Mouse (Mus musculus): ENCODE measurements around the gene 9130230L23Rik. TPM values are rescaled to one million over a fixed set of nuclear protein-coding genes. Genes with fewer than 3 reads are reported as not detected.
A peak's percentile ranks its signal among the peaks of the same experiment; 100 is the strongest.

Gene 9130230L23Rik
- polyA plus RNA-seq, 1 experiment from 2014 or later = 0.56 TPM

DNA sequence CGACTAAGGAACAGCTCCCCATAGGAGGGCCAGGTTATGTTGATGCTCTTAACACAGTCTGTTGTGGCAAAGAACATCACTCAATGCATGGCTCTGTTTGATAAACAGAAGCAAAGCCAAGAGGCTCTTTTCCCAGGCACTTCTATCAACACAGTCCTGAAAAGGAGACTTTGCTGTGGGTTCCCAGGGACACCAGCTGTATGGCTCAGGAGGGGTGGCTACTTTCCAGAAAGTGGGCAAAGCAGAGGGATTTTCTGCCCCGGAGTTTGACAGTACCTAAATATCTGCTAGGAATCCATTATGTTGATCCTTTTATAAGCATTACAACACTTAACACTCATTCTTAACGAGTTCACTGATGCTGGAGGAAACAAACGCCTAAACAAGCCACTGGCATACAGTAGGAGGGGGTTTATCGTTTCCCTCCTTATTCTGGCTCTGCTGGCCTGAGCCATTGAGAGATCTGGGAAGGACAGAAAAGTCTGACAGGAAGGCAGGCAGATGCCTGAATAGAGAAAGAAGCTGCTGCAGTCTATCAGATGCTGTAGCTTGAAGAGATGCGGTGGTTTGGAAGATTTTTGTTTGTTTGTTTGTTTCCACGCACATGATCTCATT lies 32.5 kb upstream of the 9130230L23Rik start:
- H3K36me3 ChIP-seq (ENCODE audit: insufficient read depth, low read length) = no peaks in the 10 kb centered on the region; the same call in 1 of the 2 replicates
- 59% methylated on average over 7 of the region's 7 CpGs for WGBS
- no peaks in the 10 kb centered on the region for H3K27me3 ChIP-seq (ENCODE audit: insufficient read depth, low read length)
- H3K4me2 ChIP-seq (replicated peaks; ENCODE audit: low read depth, low read length) = no peak overlapping the region
- no peak overlapping the region for H3K4me3 ChIP-seq (ENCODE audit: low read length)
- H3K27ac ChIP-seq (ENCODE audit: low read length) = no peak overlapping the region; the same call in 1 of the 2 replicates
- peaks cover 32% of the 10 kb centered on the region for H3K4me1 ChIP-seq (ENCODE audit: insufficient read depth, low read length)
- H3K9ac ChIP-seq (replicated peaks; ENCODE audit: low read length) = peak overlapping the region; percentile 12; the same call in 1 of the 2 replicates
- H3K9me3 ChIP-seq (ENCODE audit: low read length) = no peaks in the 10 kb centered on the region
- ATAC-seq (ENCODE audit: low FRiP score, low TSS enrichment) = no peak

- H3K4me2 ChIP-seq (replicated peaks; ENCODE audit: low read depth, low read length) = no peak overlapping the region
- H3K36me3 ChIP-seq (ENCODE audit: insufficient read depth, low read length) = no peaks in the 10 kb centered on the region; the same call in 1 of the 2 replicates
- peak; percentile 68; the same call in 1 of the 2 replicates for ATAC-seq (ENCODE audit: low FRiP score, low TSS enrichment)
- no peaks in the 10 kb centered on the region for H3K27me3 ChIP-seq (ENCODE audit: insufficient read depth, low read length)
- no peaks in the 10 kb centered on the region for H3K9me3 ChIP-seq (ENCODE audit: low read length)
- no peak overlapping the region for H3K9ac ChIP-seq (replicated peaks; ENCODE audit: low read length)
- WGBS = 47% methylated on average over 14 of the region's 14 CpGs
- no peak overlapping the region for H3K4me3 ChIP-seq (ENCODE audit: low read length)
- H3K27ac ChIP-seq (ENCODE audit: low read length) = peak overlapping the region; percentile 43
- peaks cover 24% of the 10 kb centered on the region for H3K4me1 ChIP-seq (ENCODE audit: insufficient read depth, low read length)
Observed at GRCm38 (mm10) chr5:66034375-66035195, 30.5 kb upstream of the 9130230L23Rik start.

GRCm38 (mm10) chr5:66032826-66033225 lies 28.7 kb upstream of the 9130230L23Rik start:
- 85% methylated on average over 1 of the region's 1 CpGs for WGBS
- Histone ChIP-seq H3K9me3 (ENCODE audit: low read length) (no peaks in the 10 kb centered on the region), H3K36me3 (ENCODE audit: insufficient read depth, low read length) (peaks cover under 1% of the 10 kb centered on the region; the same call in 1 of the 2 replicates), H3K4me2 (replicated peaks; ENCODE audit: low read depth, low read length) (no peak overlapping the region), H3K27me3 (ENCODE audit: insufficient read depth, low read length) (no peaks in the 10 kb centered on the region), H3K9ac (replicated peaks; ENCODE audit: low read length) (no peak overlapping the region), H3K4me3 (ENCODE audit: low read length) (no peak overlapping the region), H3K4me1 (ENCODE audit: insufficient read depth, low read length) (peaks cover 24% of the 10 kb centered on the region), H3K27ac (ENCODE audit: low read length) (0 out of 2 replicates have a peak overlapping the region, but pooled peaks have one; percentile 5)
- ATAC-seq (ENCODE audit: low FRiP score, low TSS enrichment) = no peak

- no peak for ATAC-seq (ENCODE audit: low FRiP score, low TSS enrichment)
- Histone ChIP-seq H3K4me3 (ENCODE audit: low read length) (no peak overlapping the region), H3K9me3 (ENCODE audit: low read length) (peaks cover 4% of the 10 kb centered on the region), H3K36me3 (ENCODE audit: insufficient read depth, low read length) (peaks cover 12% of the 10 kb centered on the region), H3K27ac (ENCODE audit: low read length) (no peak overlapping the region), H3K4me2 (replicated peaks; ENCODE audit: low read depth, low read length) (no peak overlapping the region), H3K27me3 (ENCODE audit: insufficient read depth, low read length) (no peaks in the 10 kb centered on the region), H3K9ac (replicated peaks; ENCODE audit: low read length) (no peak overlapping the region), H3K4me1 (ENCODE audit: insufficient read depth, low read length) (peaks cover 24% of the 10 kb centered on the region)
- WGBS = 78% methylated on average over 5 of the region's 5 CpGs
Observed at GRCm38 (mm10) chr5:66031699-66032098, 27.6 kb upstream of the 9130230L23Rik start.

DNA sequence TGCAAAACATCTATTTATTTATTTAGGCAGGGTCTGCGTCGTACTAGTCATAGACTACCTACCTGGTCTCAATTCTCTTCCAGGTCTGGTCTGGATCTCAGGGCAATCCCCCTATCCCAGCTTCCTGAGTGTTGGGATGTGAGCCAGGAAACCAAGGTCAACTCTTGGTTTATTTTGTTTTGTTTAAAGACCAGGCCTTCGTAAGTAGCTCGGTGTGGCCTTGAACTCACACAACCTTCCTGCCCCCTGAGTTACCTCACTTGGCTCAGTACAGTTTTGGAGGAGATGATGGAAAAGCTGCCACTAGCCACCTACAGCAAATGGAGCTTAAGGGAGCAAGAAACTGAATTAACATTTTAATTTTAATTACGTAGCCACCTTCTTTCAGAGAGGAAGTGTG lies 24.1 kb upstream of the 9130230L23Rik start:
- Histone ChIP-seq H3K9ac (replicated peaks; ENCODE audit: low read length) (no peak overlapping the region), H3K4me2 (replicated peaks; ENCODE audit: low read depth, low read length) (no peak overlapping the region), H3K4me3 (ENCODE audit: low read length) (no peak overlapping the region), H3K27me3 (ENCODE audit: insufficient read depth, low read length) (no peaks in the 10 kb centered on the region), H3K4me1 (ENCODE audit: insufficient read depth, low read length) (no peaks in the 10 kb centered on the region), H3K36me3 (ENCODE audit: insufficient read depth, low read length) (peaks cover 40% of the 10 kb centered on the region), H3K27ac (ENCODE audit: low read length) (no peak overlapping the region), H3K9me3 (ENCODE audit: low read length) (peaks cover 17% of the 10 kb centered on the region)
- no peak for ATAC-seq (ENCODE audit: low FRiP score, low TSS enrichment)
- WGBS = 81% methylated on average over 5 of the region's 5 CpGs

DNA sequence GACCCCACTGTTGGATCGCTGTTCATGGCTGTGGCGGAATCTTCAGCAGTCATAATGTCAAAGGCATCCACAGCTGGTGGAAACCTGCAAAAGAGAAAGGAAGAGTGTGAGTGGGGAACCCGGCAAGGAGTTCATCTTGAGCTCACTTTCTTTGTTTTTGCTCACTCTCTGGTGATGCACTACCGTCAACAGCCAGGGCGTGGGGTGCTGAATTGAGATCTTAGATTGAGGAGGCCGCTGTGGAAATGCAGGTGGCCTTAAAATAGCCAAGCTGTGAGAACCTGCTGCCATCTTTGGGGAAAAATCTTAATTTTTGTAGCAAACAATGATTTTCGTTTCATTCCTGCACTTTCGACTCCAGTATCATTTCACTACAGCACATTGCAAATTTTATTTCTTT lies 23.1 kb upstream of the 9130230L23Rik start:
- Histone ChIP-seq H3K9me3 (ENCODE audit: low read length) (peaks cover 17% of the 10 kb centered on the region), H3K27ac (ENCODE audit: low read length) (no peak overlapping the region), H3K36me3 (ENCODE audit: insufficient read depth, low read length) (peaks cover 45% of the 10 kb centered on the region), H3K4me2 (replicated peaks; ENCODE audit: low read depth, low read length) (no peak overlapping the region), H3K27me3 (ENCODE audit: insufficient read depth, low read length) (no peaks in the 10 kb centered on the region), H3K9ac (replicated peaks; ENCODE audit: low read length) (no peak overlapping the region), H3K4me3 (ENCODE audit: low read length) (no peak overlapping the region), H3K4me1 (ENCODE audit: insufficient read depth, low read length) (no peaks in the 10 kb centered on the region)
- no peak for ATAC-seq (ENCODE audit: low FRiP score, low TSS enrichment)
- 94% methylated on average over 8 of the region's 8 CpGs for WGBS

DNA sequence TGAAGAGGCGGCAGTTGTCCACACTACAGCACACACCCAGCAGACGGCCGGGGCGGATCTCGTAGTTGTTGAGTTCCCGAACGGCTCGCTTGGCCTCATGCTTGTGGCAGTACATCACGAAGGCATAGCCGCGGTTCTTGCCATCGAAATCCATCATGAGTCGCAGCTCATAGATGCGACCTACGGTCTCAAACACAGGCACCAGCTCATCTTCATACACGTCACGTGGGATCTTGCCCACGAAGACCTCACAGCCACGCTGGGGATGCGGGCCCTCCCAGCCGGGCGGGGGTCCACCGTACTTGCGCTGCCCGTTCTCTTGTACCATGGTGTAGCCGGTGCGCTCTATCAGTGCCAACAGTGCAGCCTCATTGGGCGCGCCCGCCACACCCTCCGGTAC lies 22.7 kb upstream of the 9130230L23Rik start:
- Histone ChIP-seq H3K9me3 (ENCODE audit: low read length) (peaks cover 17% of the 10 kb centered on the region), H3K36me3 (ENCODE audit: insufficient read depth, low read length) (peaks cover 47% of the 10 kb centered on the region), H3K4me3 (ENCODE audit: low read length) (no peak overlapping the region), H3K4me2 (replicated peaks; ENCODE audit: low read depth, low read length) (no peak overlapping the region), H3K4me1 (ENCODE audit: insufficient read depth, low read length) (no peaks in the 10 kb centered on the region), H3K9ac (replicated peaks; ENCODE audit: low read length) (no peak overlapping the region), H3K27ac (ENCODE audit: low read length) (no peak overlapping the region), H3K27me3 (ENCODE audit: insufficient read depth, low read length) (no peaks in the 10 kb centered on the region)
- 98% methylated on average over 31 of the region's 31 CpGs for WGBS
- ATAC-seq (ENCODE audit: low FRiP score, low TSS enrichment) = no peak

DNA sequence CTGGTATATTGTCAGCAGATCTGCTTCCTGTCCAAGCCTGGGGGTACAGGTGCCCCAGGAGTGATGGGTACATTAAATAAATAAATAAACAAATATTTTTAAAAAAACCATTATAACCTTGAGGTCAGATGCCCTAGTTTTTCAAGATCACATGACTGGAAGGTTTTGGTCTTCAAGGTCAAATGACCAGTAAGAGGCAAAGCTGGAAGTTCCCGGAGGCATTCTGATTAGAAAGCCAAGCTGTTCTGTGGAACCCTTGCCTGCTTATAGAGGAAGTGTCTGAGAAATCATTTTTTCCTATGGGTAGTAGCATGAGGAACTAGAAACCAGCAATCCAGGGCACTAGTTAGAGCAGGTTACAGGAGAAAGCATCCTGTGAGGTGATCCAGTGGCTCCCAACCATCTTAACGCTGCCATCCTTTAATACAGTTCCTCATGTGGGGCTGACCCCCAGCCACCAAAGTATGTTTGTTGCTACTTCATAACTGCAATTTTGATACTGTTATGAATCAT lies 11.4 kb upstream of the 9130230L23Rik start:
- ATAC-seq (ENCODE audit: low FRiP score, low TSS enrichment) = no peak
- Histone ChIP-seq H3K4me3 (ENCODE audit: low read length) (no peak overlapping the region), H3K4me2 (replicated peaks; ENCODE audit: low read depth, low read length) (no peak overlapping the region), H3K27ac (ENCODE audit: low read length) (peak overlapping the region; percentile 92), H3K9ac (replicated peaks; ENCODE audit: low read length) (no peak overlapping the region), H3K9me3 (ENCODE audit: low read length) (peaks cover 4% of the 10 kb centered on the region; the same call in 1 of the 2 replicates), H3K4me1 (ENCODE audit: insufficient read depth, low read length) (peaks cover 5% of the 10 kb centered on the region; the same call in 1 of the 2 replicates), H3K36me3 (ENCODE audit: insufficient read depth, low read length) (peaks cover 7% of the 10 kb centered on the region; the same call in 1 of the 2 replicates), H3K27me3 (ENCODE audit: insufficient read depth, low read length) (no peaks in the 10 kb centered on the region)
- WGBS = 93% methylated on average over 2 of the region's 2 CpGs

GRCm38 (mm10) chr5:66014437-66014836 lies 10.4 kb upstream of the 9130230L23Rik start:
- H3K36me3 ChIP-seq (ENCODE audit: insufficient read depth, low read length) = 0 out of 2 replicates have a peak, but pooled peaks cover 4% of the 10 kb centered on the region
- no peak overlapping the region for H3K4me3 ChIP-seq (ENCODE audit: low read length)
- no peak overlapping the region for H3K9ac ChIP-seq (replicated peaks; ENCODE audit: low read length)
- WGBS = 54% methylated on average over 2 of the region's 2 CpGs
- H3K9me3 ChIP-seq (ENCODE audit: low read length) = no peaks in the 10 kb centered on the region
- H3K4me2 ChIP-seq (replicated peaks; ENCODE audit: low read depth, low read length) = no peak overlapping the region
- ATAC-seq (ENCODE audit: low FRiP score, low TSS enrichment) = peak; percentile 90
- H3K27me3 ChIP-seq (ENCODE audit: insufficient read depth, low read length) = no peaks in the 10 kb centered on the region
- peaks cover 5% of the 10 kb centered on the region; the same call in 1 of the 2 replicates for H3K4me1 ChIP-seq (ENCODE audit: insufficient read depth, low read length)
- peak overlapping the region; percentile 92 for H3K27ac ChIP-seq (ENCODE audit: low read length)

All from kidney, embryonic 16.5 days (tissue).